Mouse (Mus musculus) embryonic facial prominence, embryonic 10.5 days (tissue): Measurements from ENCODE around the gene Dhx30. TPM values are rescaled to one million over a fixed set of nuclear protein-coding genes. Genes with fewer than 3 reads are reported as not detected.
"Not testable (repeated sequence)": the region's sequence is repeated elsewhere in the genome, so short reads cannot be mapped to it uniquely, and the experiment has no call there.

Experiments used
- DNase-seq: peaks from one replicate; pipeline ENCODE4 v3.0.0-alpha.2; 2017; ENCODE audit warnings: low spot score
- H3K27ac ChIP-seq: fragments of 300-500 bp; sonication (generic); replicated peaks from 2 replicates; pipeline ENCODE4 v1.5.1; 2016; ENCODE audit warnings: mild to moderate bottlenecking
- H3K27me3 ChIP-seq: fragments of 300-500 bp; sonication (generic); replicated peaks from 2 replicates; pipeline ENCODE4 v1.6.1; 2016; ENCODE audit warnings: low read depth, mild to moderate bottlenecking; ENCODE audit not compliant: poor library complexity, severe bottlenecking
- H3K36me3 ChIP-seq: fragments of 300-500 bp; sonication (generic); replicated peaks from 2 replicates; pipeline ENCODE4 v1.6.1; 2016; ENCODE audit warnings: mild to moderate bottlenecking, moderate library complexity
- H3K4me1 ChIP-seq: fragments of 300-500 bp; sonication (generic); 2 replicates; pipeline ENCODE4 v1.6.1; 2016
- H3K4me3 ChIP-seq: fragments of 300-500 bp; sonication (generic); 2 replicates; pipeline ENCODE4 v1.5.1; 2016; ENCODE audit warnings: mild to moderate bottlenecking, moderate library complexity
- H3K9me3 ChIP-seq: fragments of 300-500 bp; sonication (generic); 2 replicates; pipeline ENCODE4 v1.6.1; 2016; ENCODE audit warnings: mild to moderate bottlenecking
- WGBS: fragments of 180-500 bp; shearing (Covaris S2); methylation state at CpG from one replicate; pipeline ENCODE4 v1.1.7; 2016; 5-methylcytosine and 5-hydroxymethylcytosine counted together
- polyA plus RNA-seq: library from polyadenylated mRNA; unstranded; fragments of >200 nt; fragmentation: Nextera tagmentation; extraction: Ambion mirVana; gene quantifications from 2 replicates; pipeline ENCODE4 v1.2.1, GENCODE M21; 2016

Gene Dhx30
- polyA plus RNA-seq = 189 and 200 TPM in 2 replicates

DNA sequence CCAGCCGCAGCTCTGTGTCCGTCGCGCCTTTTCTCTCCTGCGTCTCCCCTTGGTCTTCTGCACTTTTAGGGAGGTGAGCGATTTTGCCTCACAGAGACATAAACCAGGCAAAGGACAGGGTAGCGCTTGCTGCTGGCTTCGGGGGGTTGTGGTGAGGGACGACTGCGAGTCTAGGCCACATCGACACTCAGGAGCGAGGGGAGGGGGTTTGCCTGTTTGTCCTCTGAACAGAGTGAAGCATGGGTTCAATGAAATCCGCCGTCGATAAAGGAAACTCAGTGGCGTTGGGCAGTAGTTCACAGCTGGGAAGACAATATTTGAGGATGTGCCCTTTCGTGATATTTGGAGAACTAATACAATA is at the start of gene Dhx30:
TSS of gene Dhx30 (minus strand) at position 52 of the 361 bp plus-strand sequence.
- 2% methylated on average over 17 of the region's 17 CpGs for WGBS
- Histone ChIP-seq H3K27ac (peak within 1 kb of the TSS; percentile 97), H3K4me1 (peaks cover 21% of the 10 kb centered on the region), H3K4me3 (peak within 1 kb of the TSS; percentile 95), H3K36me3 (peaks cover 40% of the 10 kb centered on the region), H3K9me3 (no peaks in the 10 kb centered on the region), H3K27me3 (no peaks in the 10 kb centered on the region)
- DNase-seq = no peak

DNA sequence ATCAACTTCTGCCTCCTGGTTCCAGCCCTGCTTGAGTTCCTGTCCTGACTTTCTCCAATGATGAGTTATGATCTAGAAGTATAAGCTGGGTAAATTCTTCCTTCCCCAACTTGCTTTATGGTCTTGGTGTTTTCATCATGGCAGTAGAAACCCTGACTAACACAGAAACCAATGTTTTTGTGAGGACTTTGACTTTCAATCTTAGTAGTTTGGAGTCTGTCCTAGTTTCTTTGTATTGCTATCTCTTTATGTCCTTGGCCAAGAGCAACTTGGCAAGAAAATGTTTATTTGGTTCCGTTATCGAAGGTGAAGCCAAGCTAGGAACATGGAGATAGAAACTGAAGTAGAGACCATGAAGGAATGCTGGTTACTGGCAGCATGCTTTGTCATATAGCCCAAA is 45.4 kb upstream of the Dhx30 start:
- no peak for DNase-seq
- Histone ChIP-seq H3K9me3 (no peaks in the 10 kb centered on the region), H3K4me1 (no peaks in the 10 kb centered on the region), H3K36me3 (peaks cover 99% of the 10 kb centered on the region), H3K27ac (no peak overlapping the region), H3K4me3 (no peak overlapping the region), H3K27me3 (no peaks in the 10 kb centered on the region)
- 93% methylated on average over 2 of the region's 2 CpGs for WGBS

DNA sequence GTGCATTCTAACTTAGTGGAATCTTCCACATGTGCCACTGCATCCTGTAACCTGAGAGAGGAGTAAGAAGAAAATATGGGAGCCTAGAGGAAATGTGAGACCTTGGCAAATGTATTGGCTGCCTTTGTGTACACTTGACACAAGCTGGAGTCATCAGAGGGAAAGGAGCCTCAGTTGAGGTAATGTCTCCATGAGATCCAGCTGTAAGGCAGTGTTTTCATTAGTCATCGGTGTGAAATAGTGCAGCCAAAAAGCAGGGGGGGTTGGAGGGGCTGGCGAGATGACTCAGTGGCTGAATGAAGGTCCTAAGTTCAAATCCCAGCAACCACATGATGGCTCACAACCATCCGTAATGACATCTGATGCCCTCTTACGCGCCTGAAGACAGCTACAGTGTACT is 44.8 kb upstream of the Dhx30 start:
- 91% methylated on average over 5 of the region's 5 CpGs for WGBS
- Histone ChIP-seq H3K27me3 (no peaks in the 10 kb centered on the region), H3K4me3 (no peak overlapping the region), H3K36me3 (peaks cover 99% of the 10 kb centered on the region), H3K4me1 (no peaks in the 10 kb centered on the region), H3K27ac (no peak overlapping the region), H3K9me3 (no peaks in the 10 kb centered on the region)
- no peak for DNase-seq

DNA sequence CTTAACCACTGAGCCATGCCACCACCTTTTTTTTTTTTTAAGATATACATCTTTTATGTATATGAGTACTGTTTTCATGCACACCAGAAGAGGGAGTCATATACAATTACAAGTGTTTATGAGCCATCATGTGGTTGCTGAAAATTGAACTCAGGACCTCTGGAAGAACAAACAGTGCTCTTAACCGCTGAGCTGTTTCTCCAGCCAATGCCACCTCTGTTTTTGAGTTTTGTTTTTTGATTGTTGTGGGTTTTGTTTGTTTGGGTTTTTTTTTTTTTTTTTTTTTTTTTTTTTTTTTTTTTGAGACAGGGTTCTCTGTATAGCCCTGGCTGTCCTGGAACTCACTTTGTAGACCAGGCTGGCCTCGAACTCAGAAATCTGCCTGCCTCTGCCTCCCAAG is 42.9 kb upstream of the Dhx30 start:
- WGBS = 97% methylated on average over 2 of the region's 2 CpGs
- not testable (repeated sequence) for H3K27me3 ChIP-seq, H3K9me3 ChIP-seq, H3K27ac ChIP-seq, DNase-seq, H3K4me3 ChIP-seq, H3K4me1 ChIP-seq
- peaks cover 99% of the 10 kb centered on the region for H3K36me3 ChIP-seq

DNA sequence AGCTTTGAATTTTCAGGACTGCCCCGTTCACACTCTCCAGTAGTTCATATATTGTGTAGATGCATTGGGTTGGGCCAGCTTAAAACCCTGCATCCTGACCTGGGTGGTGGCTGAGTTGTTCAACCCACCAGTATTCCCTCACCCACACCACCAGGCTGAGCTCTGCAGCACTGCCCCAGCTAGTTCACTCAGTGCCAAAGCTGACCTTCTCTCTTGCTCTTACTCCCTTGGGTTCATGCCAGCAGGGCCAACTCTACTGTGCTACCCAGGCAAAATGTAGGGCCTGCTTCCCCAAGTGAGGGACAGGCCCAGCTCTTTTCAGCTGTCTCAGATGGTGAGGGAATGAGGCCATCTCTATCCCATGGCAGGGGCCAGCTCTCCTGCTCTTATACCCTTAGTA is 41.4 kb upstream of the Dhx30 start:
- peaks cover 99% of the 10 kb centered on the region for H3K36me3 ChIP-seq
- DNase-seq = no peak
- WGBS = 100% methylated on average over 1 of the region's 1 CpGs
- no peak overlapping the region for H3K27ac ChIP-seq
- H3K27me3 ChIP-seq = no peaks in the 10 kb centered on the region
- no peaks in the 10 kb centered on the region for H3K9me3 ChIP-seq
- no peaks in the 10 kb centered on the region for H3K4me1 ChIP-seq
- no peak overlapping the region for H3K4me3 ChIP-seq

DNA sequence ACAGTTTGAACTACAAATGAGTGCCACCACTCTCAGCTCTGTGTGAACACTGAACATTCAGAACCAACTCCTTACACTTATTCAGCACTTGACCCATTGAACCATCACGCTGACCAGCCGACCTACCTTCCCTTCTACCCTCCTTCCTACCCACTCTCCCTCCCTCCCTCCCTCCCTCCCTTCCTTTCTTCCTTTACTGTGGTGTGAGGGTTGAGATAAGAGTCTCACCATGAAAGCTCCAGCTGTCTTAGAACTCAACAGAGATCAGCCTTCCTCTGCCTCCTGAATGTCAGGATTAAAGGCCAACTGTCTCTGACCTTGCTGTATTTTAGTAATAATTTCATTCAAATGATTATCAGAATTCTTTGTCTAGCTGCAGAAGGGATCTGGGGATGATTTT is 31.0 kb upstream of the Dhx30 start:
- Histone ChIP-seq H3K9me3 (no peaks in the 10 kb centered on the region), H3K4me1 (no peaks in the 10 kb centered on the region), H3K27ac (no peak overlapping the region), H3K36me3 (peaks cover 99% of the 10 kb centered on the region), H3K4me3 (no peak overlapping the region), H3K27me3 (no peaks in the 10 kb centered on the region)
- no peak for DNase-seq
- WGBS = 91% methylated on average over 2 of the region's 2 CpGs

DNA sequence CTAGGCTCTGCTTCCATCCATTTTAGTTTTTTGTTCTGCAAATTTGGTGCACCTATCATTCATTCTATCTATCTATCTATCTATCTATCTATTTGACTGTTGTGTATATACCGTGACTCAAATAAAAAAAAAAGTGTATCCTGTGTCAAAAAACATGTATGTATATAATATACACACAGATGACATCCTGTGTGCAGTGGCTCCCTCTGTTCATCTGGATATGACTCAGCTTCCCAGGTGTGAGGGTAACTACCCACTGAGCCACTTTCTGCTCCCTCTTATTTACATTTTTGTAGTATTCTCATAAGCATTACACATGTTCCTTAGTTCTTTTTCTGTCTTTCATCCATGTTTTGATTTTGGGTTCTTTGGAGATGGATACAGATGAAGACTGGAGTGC is 24.5 kb upstream of the Dhx30 start:
- no peaks in the 10 kb centered on the region for H3K4me1 ChIP-seq
- H3K4me3 ChIP-seq = no peak overlapping the region
- no peaks in the 10 kb centered on the region for H3K9me3 ChIP-seq
- 92% methylated on average over 1 of the region's 1 CpGs for WGBS
- peaks cover 100% of the 10 kb centered on the region for H3K36me3 ChIP-seq
- DNase-seq = no peak
- H3K27ac ChIP-seq = no peak overlapping the region
- no peaks in the 10 kb centered on the region for H3K27me3 ChIP-seq

DNA sequence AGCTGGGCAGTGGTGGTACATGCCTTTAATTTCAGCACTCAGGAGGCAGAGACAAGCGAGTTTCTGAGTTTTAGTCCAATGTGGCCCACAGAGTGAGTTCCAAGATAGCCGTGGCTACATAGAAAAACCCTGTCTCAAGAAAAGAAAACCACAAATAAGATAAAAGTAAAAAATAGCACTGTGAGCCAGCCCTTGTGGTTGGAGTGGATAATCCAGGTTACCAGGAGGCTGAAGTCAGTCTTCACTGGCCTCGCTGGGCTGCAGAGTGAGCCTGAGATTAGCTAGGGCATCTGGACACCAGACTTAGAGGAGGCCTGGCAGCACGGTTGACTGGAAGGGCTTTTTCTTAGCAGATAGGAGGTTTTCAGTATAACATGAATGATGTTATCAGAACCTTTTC is 21.5 kb upstream of the Dhx30 start:
- peaks cover 100% of the 10 kb centered on the region for H3K36me3 ChIP-seq
- H3K4me3 ChIP-seq = no peak overlapping the region
- H3K9me3 ChIP-seq = no peaks in the 10 kb centered on the region
- WGBS = 89% methylated on average over 4 of the region's 4 CpGs
- H3K4me1 ChIP-seq = peaks cover 11% of the 10 kb centered on the region; the same call in 1 of the 2 replicates
- no peak for DNase-seq
- no peak overlapping the region for H3K27ac ChIP-seq
- H3K27me3 ChIP-seq = no peaks in the 10 kb centered on the region

DNA sequence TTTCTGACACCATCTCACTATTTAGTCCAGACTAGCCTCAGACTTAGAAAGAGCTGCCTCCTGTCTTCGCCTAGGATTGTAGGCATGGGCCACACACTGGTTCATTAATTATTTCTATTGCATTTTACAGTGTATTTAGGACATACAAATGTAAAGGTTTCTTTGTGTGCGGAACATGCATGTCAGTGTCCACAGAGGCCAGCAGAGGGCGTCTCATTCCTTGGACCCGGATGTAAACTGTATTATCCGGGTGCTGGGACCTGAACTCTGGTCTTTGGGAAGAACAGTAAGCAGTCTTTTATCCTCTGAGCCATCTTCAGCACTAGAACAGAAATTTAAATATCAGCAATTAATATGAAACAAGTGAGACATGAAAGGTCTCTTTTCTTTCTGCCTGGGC is 16.5 kb upstream of the Dhx30 start:
- no peaks in the 10 kb centered on the region for H3K9me3 ChIP-seq
- H3K27me3 ChIP-seq = no peaks in the 10 kb centered on the region
- no peak overlapping the region for H3K27ac ChIP-seq
- H3K36me3 ChIP-seq = peaks cover 62% of the 10 kb centered on the region
- H3K4me3 ChIP-seq = peak overlapping the region; percentile 97
- WGBS = 82% methylated on average over 5 of the region's 5 CpGs
- peaks cover 31% of the 10 kb centered on the region for H3K4me1 ChIP-seq
- no peak for DNase-seq

DNA sequence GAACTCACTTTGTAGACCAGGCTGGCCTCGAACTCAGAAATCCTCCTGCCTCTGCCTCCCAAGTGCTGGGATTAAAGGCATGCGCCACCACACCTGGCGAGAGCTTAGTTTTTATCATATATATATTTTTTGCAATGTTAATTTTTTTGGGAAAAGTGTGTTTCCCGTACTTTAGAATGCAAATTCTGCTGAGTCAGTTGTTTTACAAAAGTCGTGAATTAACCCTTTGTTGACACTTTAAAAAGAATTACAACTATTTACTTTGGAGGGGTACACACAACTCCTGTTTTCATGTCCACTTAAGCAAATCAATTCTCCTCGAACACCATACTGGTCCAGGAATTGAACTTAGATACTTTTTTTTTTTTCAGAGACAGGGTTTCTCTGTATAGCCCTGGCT is 15.3 kb upstream of the Dhx30 start:
- peak overlapping the region; percentile 100 for H3K27ac ChIP-seq
- peaks cover 49% of the 10 kb centered on the region for H3K36me3 ChIP-seq
- H3K4me1 ChIP-seq = peaks cover 31% of the 10 kb centered on the region

DNA sequence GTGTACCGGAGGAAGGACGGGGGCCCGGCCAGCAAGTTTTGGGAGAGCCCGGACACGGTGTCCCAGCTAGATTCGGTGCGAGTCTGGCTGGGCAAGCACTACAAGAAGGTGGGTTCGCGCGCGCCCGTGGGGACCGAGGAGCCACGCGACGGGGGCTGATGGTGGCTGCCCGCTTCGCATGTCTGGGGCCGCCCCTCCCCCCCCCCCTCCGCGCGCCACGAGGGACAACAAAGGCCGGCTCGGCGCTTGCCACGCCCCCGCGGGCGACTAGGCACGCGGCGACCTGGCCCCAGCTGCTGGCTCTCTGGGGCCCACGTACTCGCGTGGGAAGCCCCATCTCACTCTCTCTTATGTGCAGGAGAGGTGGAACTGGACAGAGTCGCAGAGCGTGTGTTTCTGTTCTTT is 14.6 kb upstream of the Dhx30 start:
- Histone ChIP-seq H3K4me3 (peak overlapping the region; percentile 97), H3K36me3 (peaks cover 42% of the 10 kb centered on the region), H3K4me1 (peaks cover 31% of the 10 kb centered on the region), H3K27ac (peak overlapping the region; percentile 100), H3K27me3 (no peaks in the 10 kb centered on the region), H3K9me3 (no peaks in the 10 kb centered on the region)
- peak; percentile 80 for DNase-seq
- under 1% methylated on average over 38 of the region's 38 CpGs for WGBS

More for the DNA sequence above, 15.3 kb upstream of the Dhx30 start:
- no peaks in the 10 kb centered on the region for H3K27me3 ChIP-seq
- no peak for DNase-seq
- 69% methylated on average over 6 of the region's 6 CpGs for WGBS
- peak overlapping the region; percentile 97 for H3K4me3 ChIP-seq
- no peaks in the 10 kb centered on the region for H3K9me3 ChIP-seq

DNA sequence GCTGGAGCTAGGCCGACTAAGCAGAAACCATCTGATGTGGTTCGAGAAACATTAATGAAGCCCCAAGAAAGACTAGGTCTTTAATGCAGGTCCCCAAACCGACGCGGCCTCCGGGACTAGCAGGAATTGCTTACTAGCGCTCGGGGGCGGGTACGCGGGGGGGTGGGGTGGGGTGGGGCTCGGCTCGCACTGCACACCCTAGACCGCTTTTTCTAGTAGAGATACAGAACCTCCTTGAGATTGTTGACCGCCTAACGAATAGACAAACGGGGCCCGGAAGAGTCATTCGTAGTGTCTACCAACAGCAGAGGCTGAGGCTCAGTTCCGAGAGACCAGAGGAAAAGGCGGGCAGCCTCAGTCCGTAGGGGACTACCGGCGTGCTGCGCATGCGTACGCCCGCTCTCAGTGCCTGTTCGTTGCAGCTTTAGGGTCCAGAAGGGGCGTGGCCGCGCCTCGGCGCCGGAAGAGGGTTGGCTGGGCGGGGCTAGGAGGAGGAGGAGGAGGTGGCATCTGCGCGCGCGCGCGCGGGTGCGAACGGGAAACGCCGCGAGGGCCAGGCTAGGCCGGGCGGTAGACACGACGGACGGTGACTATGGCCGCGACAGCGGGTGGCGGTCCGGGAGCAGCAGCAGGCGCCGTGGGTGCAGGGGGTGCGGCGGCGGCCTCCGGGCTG is 14.0 kb upstream of the Dhx30 start:
- H3K27me3 ChIP-seq = no peaks in the 10 kb centered on the region
- peak; percentile 100 for DNase-seq
- WGBS = under 1% methylated on average over 64 of the region's 64 CpGs
- H3K4me3 ChIP-seq = peak overlapping the region; percentile 97
- H3K27ac ChIP-seq = peak overlapping the region; percentile 100
- peaks cover 37% of the 10 kb centered on the region for H3K36me3 ChIP-seq
- H3K4me1 ChIP-seq = peaks cover 31% of the 10 kb centered on the region
- no peaks in the 10 kb centered on the region for H3K9me3 ChIP-seq

DNA sequence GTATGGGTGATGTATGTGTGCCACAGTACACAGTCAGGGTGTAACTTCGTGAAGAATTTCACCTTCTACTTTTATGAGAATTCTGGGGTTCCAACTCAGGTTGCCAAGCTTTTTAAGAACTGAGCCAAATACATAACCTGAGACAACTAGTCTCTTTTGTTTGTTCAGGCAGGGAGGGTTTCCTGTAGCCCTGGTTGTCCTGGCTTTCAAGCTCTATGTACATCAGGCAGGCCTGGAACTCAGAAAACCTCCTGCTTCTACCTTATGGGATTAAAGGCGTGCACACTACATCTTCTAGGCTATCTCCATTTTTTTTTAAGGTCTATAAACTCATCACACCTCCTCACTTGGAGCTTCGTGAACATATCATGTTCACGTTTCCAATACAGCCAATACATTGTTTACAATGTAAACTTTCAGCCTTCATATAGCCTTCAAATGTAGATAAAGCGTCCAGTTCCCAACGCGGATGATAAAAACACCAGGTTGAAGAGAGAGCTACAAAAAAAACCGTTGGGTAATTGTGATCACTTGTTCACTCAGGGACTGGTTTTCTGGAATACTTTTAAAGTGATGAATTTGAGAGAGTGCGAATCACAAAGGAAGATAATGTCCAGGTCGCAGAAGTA is 13.4 kb upstream of the Dhx30 start:
- 33% methylated on average over 10 of the region's 10 CpGs for WGBS
- Histone ChIP-seq H3K27ac (peak overlapping the region; percentile 100), H3K27me3 (no peaks in the 10 kb centered on the region), H3K36me3 (peaks cover 30% of the 10 kb centered on the region), H3K4me3 (peak overlapping the region; percentile 97), H3K4me1 (peaks cover 31% of the 10 kb centered on the region), H3K9me3 (no peaks in the 10 kb centered on the region)
- no peak for DNase-seq
